Mouse (Mus musculus): ENCODE results near the gene Ldlrap1.

- TF ChIP-seq CTCF (IDR thresholded peaks at IDR 0.05; ENCODE audit: low read depth), result no peak
- TF ChIP-seq EP300 (IDR thresholded peaks at IDR 0.05; ENCODE audit: low read depth), result peak; percentile 58; the same call in 1 of the 2 replicates
Observed at GRCm38 (mm10) chr4:134719489-134719888, 48.3 kb downstream of the Ldlrap1 start.

Measured in liver, postnatal 0 days (tissue).